Mouse (Mus musculus) lung, embryonic 15.5 days (tissue): Measurements from ENCODE around the gene Rhobtb1. TPM values are rescaled to one million over a fixed set of nuclear protein-coding genes. Genes with fewer than 3 reads are reported as not detected.
A peak's percentile ranks its signal among the peaks of the same experiment; 100 is the strongest.

ENCODE experiments used
- ATAC-seq: fragments of 200-750 bp; cut with Nextera tagmentation; 2 replicates; pipeline ENCODE4 v1.8.0; 2017; ENCODE audit warnings: moderate number of reproducible peaks, borderline replicate concordance; ENCODE audit not compliant: low FRiP score, low TSS enrichment; ENCODE audit errors: extremely low read depth
- H3K27ac ChIP-seq: fragments of 300-500 bp; sonication (generic); 2 replicates; pipeline ENCODE4 v1.5.1; 2015; ENCODE audit warnings: moderate library complexity, mild to moderate bottlenecking, inconsistent platforms
- H3K27me3 ChIP-seq: fragments of 300-500 bp; sonication (generic); 2 replicates; pipeline ENCODE4 v1.6.1; 2015; ENCODE audit warnings: inconsistent platforms
- H3K36me3 ChIP-seq: fragments of 300-500 bp; sonication (generic); 2 replicates; pipeline ENCODE4 v1.6.1; 2015; ENCODE audit warnings: inconsistent platforms
- H3K4me1 ChIP-seq: fragments of 300-500 bp; sonication (generic); 2 replicates; pipeline ENCODE4 v1.6.1; 2015; ENCODE audit warnings: inconsistent platforms
- H3K4me2 ChIP-seq: fragments of 300-500 bp; sonication (generic); 2 replicates; pipeline ENCODE4 v1.6.1; 2015; ENCODE audit warnings: inconsistent platforms, mild to moderate bottlenecking, moderate library complexity
- H3K4me3 ChIP-seq: fragments of 300-500 bp; sonication (generic); 2 replicates; pipeline ENCODE4 v1.5.1; 2015; ENCODE audit warnings: mild to moderate bottlenecking, inconsistent platforms
- H3K9ac ChIP-seq: fragments of 300-500 bp; sonication (generic); 2 replicates; pipeline ENCODE4 v1.6.1; 2015; ENCODE audit warnings: inconsistent platforms
- H3K9me3 ChIP-seq: fragments of 300-500 bp; sonication (generic); 2 replicates; pipeline ENCODE4 v1.6.1; 2016; ENCODE audit warnings: inconsistent platforms
- WGBS: fragments of 180-500 bp; shearing (Covaris S2); methylation state at CpG from one replicate; pipeline ENCODE4 v1.1.7; 2015; 5-methylcytosine and 5-hydroxymethylcytosine counted together
- polyA plus RNA-seq: library from polyadenylated mRNA; unstranded; fragments of >200 nt; fragmentation: Nextera tagmentation; extraction: Ambion mirVana; gene quantifications from 2 replicates; pipeline ENCODE4 v1.2.1, GENCODE M21; 2015

Gene Rhobtb1
- polyA plus RNA-seq, 1 experiment from 2014 or later: 15.7 TPM

DNA sequence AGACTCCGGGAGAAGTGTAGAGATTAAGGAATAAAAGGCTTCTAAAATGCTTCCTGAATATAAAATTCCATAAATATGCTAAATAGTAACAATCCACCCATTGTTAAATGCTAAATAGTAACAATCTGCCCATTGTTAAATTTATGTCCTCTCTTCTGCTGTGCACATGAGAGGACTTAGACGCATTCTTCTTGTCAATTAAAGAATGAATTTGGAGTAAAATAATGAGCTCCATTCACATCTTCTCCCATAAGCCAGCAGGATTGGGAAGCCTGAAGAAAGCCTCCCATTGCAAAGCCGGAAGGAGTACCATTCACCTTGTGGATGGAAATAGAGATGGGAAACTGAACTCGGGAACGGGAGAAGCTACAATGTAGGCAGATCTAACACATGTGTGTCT is 20.6 kb upstream of the Rhobtb1 start:
- ATAC-seq: no peak
- Histone ChIP-seq H3K27ac (no peak overlapping the region), H3K4me2 (no peak overlapping the region), H3K9ac (no peak overlapping the region), H3K36me3 (no peaks in the 10 kb centered on the region), H3K27me3 (no peaks in the 10 kb centered on the region), H3K9me3 (no peaks in the 10 kb centered on the region), H3K4me1 (0 out of 2 replicates have a peak, but pooled peaks cover under 1% of the 10 kb centered on the region), H3K4me3 (no peak overlapping the region)
- WGBS: 78% methylated on average over 5 of the region's 5 CpGs

DNA sequence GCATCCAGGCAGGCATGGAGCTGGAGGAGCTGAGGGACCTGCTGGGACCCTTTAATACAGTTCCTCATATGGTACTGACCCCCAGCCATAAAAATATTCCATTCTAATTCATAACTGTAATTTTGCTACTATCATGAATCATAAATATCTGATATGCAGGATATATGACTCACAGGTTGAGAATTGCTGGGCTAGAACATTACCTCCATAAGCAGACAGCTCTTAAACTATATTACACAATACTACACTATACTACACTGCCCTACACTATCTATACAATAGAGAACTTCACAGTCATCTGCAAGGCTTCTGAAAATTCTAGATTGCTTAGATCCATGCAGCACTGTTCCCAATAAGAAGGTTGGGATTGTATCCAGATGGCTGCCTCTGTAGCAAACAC is 16.9 kb upstream of the Rhobtb1 start:
- no peak for ATAC-seq
- H3K9ac ChIP-seq: no peak overlapping the region
- H3K9me3 ChIP-seq: no peaks in the 10 kb centered on the region
- H3K27ac ChIP-seq: no peak overlapping the region
- peaks cover 13% of the 10 kb centered on the region; the same call in 1 of the 2 replicates for H3K4me1 ChIP-seq
- H3K4me2 ChIP-seq: no peak overlapping the region
- no peaks in the 10 kb centered on the region for H3K36me3 ChIP-seq
- H3K4me3 ChIP-seq: no peak overlapping the region
- H3K27me3 ChIP-seq: no peaks in the 10 kb centered on the region

DNA sequence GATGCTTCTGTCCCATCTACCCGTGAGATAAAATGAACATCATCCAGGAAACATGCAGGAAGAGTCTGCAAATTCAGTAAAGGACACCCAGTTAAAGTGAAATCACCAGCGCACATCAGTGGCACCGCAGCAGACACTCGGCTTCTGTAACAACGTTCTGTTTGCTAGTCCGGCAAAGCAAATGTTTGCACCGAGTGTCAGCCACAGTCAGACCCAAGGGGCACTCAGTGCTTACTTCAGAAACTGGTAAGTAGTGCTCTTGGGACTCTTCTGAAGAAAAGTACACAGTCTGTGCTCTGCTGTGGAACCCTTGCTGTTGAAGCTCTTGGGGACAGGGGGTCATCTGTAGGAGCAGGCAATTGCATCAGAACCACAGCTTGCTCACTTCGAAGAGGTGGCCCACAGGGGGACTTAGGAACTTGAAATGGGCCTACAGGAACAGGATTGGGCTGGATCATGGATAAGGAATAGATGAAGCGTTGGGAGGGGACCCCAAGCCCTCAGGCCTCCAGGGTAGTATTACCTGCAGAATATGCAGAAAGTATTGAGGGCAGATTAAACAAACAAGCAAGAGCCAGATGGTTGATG is 14.9 kb upstream of the Rhobtb1 start:
- H3K36me3 ChIP-seq: no peaks in the 10 kb centered on the region
- H3K4me2 ChIP-seq: peak overlapping the region; percentile 25
- H3K4me3 ChIP-seq: no peak overlapping the region
- peaks cover 13% of the 10 kb centered on the region; the same call in 1 of the 2 replicates for H3K4me1 ChIP-seq
- H3K27me3 ChIP-seq: no peaks in the 10 kb centered on the region
- 0 out of 2 replicates have a peak, but pooled peaks have one; percentile 65 for ATAC-seq
- no peak overlapping the region for H3K9ac ChIP-seq
- H3K9me3 ChIP-seq: no peaks in the 10 kb centered on the region
- H3K27ac ChIP-seq: peak overlapping the region; percentile 22; the same call in 1 of the 2 replicates
- WGBS: 20% methylated on average over 9 of the region's 9 CpGs

GRCm38 (mm10) chr10:69149252-69149651 is 2.0 kb upstream of the Rhobtb1 start:
- Histone ChIP-seq H3K4me3 (no peak overlapping the region), H3K27ac (no peak overlapping the region), H3K27me3 (no peaks in the 10 kb centered on the region), H3K4me2 (no peak overlapping the region), H3K9me3 (no peaks in the 10 kb centered on the region), H3K36me3 (no peaks in the 10 kb centered on the region), H3K4me1 (no peaks in the 10 kb centered on the region), H3K9ac (no peak overlapping the region)
- 83% methylated on average over 7 of the region's 7 CpGs for WGBS
- no peak for ATAC-seq

GRCm38 (mm10) chr10:69152971-69153370 is 1.7 kb downstream of the Rhobtb1 start:
- Histone ChIP-seq H3K4me3 (no peak overlapping the region), H3K27me3 (no peaks in the 10 kb centered on the region), H3K4me2 (no peak overlapping the region), H3K4me1 (0 out of 2 replicates have a peak, but pooled peaks cover 3% of the 10 kb centered on the region), H3K36me3 (no peaks in the 10 kb centered on the region), H3K9ac (no peak overlapping the region), H3K9me3 (no peaks in the 10 kb centered on the region), H3K27ac (no peak overlapping the region)
- 79% methylated on average over 4 of the region's 4 CpGs for WGBS
- ATAC-seq: no peak

- H3K4me2 ChIP-seq: no peak overlapping the region
- no peaks in the 10 kb centered on the region for H3K27me3 ChIP-seq
- WGBS: 82% methylated on average over 10 of the region's 10 CpGs
- no peak overlapping the region for H3K9ac ChIP-seq
- no peak overlapping the region for H3K4me3 ChIP-seq
- no peaks in the 10 kb centered on the region for H3K36me3 ChIP-seq
- H3K9me3 ChIP-seq: no peaks in the 10 kb centered on the region
- no peak overlapping the region for H3K27ac ChIP-seq
- 0 out of 2 replicates have a peak, but pooled peaks cover 3% of the 10 kb centered on the region for H3K4me1 ChIP-seq
- ATAC-seq: no peak
Observed at GRCm38 (mm10) chr10:69155428-69156175, 4.4 kb downstream of the Rhobtb1 start.

DNA sequence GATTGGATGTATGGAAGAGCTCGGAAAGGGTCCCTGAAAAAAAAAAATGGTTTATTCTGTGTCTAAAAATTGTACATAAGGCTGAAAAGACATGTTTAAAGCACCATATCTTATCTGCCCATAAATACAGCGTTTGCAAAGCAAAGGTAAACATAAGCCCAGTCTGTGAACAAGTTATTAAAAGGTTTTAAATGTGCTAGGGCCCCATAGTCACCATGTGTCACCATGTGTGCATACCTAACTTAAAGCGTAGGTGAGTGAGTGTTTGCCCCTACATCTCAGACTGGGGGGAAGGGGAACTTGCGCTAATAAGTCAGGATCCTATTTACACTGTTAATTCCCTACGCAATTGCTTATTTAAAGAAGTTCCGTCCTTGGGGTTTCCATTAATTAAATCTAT is 5.2 kb downstream of the Rhobtb1 start:
- Histone ChIP-seq H3K9ac (no peak overlapping the region), H3K27me3 (no peaks in the 10 kb centered on the region), H3K9me3 (no peaks in the 10 kb centered on the region), H3K36me3 (no peaks in the 10 kb centered on the region), H3K4me3 (no peak overlapping the region), H3K27ac (no peak overlapping the region), H3K4me2 (no peak overlapping the region), H3K4me1 (0 out of 2 replicates have a peak, but pooled peaks cover 3% of the 10 kb centered on the region)
- ATAC-seq: no peak
- WGBS: 40% methylated on average over 6 of the region's 6 CpGs

DNA sequence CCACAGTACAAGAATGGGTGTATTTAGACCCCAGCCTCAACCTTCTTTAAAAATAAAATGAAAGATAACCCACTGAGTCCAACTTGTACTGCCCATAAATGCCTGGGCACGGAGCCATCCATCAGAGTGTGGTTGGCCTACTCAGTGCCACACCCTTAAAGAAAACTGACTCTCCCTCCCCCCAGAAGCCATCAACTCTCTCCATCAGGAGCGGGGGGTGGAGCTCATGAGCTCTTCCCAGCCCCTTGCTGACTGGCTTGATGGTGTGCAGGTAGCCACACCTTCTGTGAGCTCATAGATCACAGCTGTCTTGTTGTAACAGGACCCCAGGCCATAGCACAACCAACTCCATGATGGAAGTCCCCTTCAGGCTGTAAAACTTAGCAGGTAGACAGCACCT is 6.2 kb downstream of the Rhobtb1 start:
- no peak overlapping the region for H3K9ac ChIP-seq
- no peaks in the 10 kb centered on the region for H3K9me3 ChIP-seq
- no peak overlapping the region for H3K4me2 ChIP-seq
- no peaks in the 10 kb centered on the region for H3K27me3 ChIP-seq
- no peak overlapping the region for H3K4me3 ChIP-seq
- H3K36me3 ChIP-seq: no peaks in the 10 kb centered on the region
- H3K27ac ChIP-seq: no peak overlapping the region
- 0 out of 2 replicates have a peak, but pooled peaks cover 3% of the 10 kb centered on the region for H3K4me1 ChIP-seq
- 46% methylated on average over 2 of the region's 2 CpGs for WGBS
- no peak for ATAC-seq

DNA sequence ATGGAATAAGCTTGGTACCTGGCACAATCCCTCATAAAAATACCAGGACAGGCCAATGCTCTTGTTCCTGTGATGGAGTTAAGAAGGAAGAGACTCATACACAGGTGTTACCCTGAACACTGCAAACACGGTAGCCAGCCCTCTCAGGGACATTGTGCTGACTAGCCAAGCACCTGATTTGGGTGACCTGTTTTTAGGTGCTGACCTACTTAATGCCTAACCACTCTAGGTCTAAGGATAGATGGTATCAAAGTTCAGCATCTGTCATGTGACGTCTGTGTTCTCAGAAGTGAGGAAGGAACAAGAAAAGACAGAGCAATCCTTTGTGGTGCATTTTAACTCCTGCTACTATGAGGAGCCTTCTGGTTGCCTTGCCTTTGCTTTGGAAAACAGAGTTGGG is 9.6 kb downstream of the Rhobtb1 start:
- WGBS: 88% methylated on average over 2 of the region's 2 CpGs
- Histone ChIP-seq H3K27ac (no peak overlapping the region), H3K36me3 (no peaks in the 10 kb centered on the region), H3K27me3 (no peaks in the 10 kb centered on the region), H3K4me2 (no peak overlapping the region), H3K4me3 (no peak overlapping the region), H3K4me1 (0 out of 2 replicates have a peak, but pooled peaks cover 3% of the 10 kb centered on the region), H3K9ac (no peak overlapping the region), H3K9me3 (no peaks in the 10 kb centered on the region)
- no peak for ATAC-seq

DNA sequence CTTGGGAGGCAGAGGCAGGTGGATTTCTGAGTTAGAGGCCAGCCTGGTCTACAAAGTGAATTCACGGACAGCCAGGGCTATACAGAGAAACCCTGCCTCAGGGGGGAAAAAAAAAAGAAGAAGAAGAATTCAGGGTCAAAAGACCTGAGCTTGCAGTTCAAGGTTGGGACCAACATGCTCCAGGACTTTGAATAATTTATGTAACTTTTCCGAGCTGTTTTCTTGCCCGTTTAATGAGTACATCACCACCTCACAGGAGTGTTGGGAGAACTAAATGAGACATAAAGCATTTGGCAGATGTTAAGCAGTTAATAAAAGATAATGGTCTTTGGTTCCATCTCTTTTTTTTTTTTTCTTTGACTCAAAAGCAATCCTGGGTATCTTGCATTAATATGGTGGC is 10.3 kb downstream of the Rhobtb1 start:
- Histone ChIP-seq H3K4me1 (peaks cover 5% of the 10 kb centered on the region; the same call in 1 of the 2 replicates), H3K9ac (no peak overlapping the region), H3K4me2 (no peak overlapping the region), H3K27ac (no peak overlapping the region), H3K27me3 (no peaks in the 10 kb centered on the region), H3K9me3 (no peaks in the 10 kb centered on the region), H3K36me3 (no peaks in the 10 kb centered on the region), H3K4me3 (no peak overlapping the region)
- WGBS: 70% methylated on average over 3 of the region's 3 CpGs
- ATAC-seq: no peak

DNA sequence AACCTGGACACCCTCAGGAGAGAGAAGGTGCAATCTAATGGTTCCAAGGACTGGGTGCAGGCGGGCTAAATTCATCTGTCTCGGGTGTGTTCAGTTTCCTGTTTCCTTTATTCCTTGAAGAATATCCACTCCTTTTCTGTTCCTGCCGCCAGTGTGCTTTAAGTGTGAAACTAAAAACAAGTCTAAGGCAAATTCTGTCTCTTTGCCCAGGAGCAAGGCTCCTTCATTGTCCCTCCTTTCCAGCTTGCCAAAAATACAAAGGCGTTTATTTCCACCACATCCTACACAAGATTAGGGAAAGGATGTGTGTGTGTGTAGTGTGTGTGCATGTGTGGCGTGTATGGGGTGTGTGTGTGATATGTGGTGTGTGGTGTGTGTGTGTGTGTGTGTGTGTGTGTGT is 11.3 kb downstream of the Rhobtb1 start:
- Histone ChIP-seq H3K4me1 (peaks cover 5% of the 10 kb centered on the region; the same call in 1 of the 2 replicates), H3K9ac (no peak overlapping the region), H3K27ac (no peak overlapping the region), H3K4me3 (no peak overlapping the region), H3K9me3 (no peaks in the 10 kb centered on the region), H3K4me2 (no peak overlapping the region), H3K36me3 (no peaks in the 10 kb centered on the region), H3K27me3 (no peaks in the 10 kb centered on the region)
- 68% methylated on average over 5 of the region's 5 CpGs for WGBS
- no peak for ATAC-seq

GRCm38 (mm10) chr10:69163216-69163615 is 12.0 kb downstream of the Rhobtb1 start:
- Histone ChIP-seq H3K36me3 (no peaks in the 10 kb centered on the region), H3K9me3 (no peaks in the 10 kb centered on the region), H3K4me3 (no peak overlapping the region), H3K27ac (no peak overlapping the region), H3K4me1 (peaks cover 5% of the 10 kb centered on the region; the same call in 1 of the 2 replicates), H3K9ac (no peak overlapping the region), H3K27me3 (no peaks in the 10 kb centered on the region), H3K4me2 (no peak overlapping the region)
- 80% methylated on average over 5 of the region's 5 CpGs for WGBS
- no peak for ATAC-seq
